Mouse (Mus musculus): Measurements from ENCODE around the gene Fam189a1. TPM values are rescaled to one million over a fixed set of nuclear protein-coding genes. Genes with fewer than 3 reads are reported as not detected.

The Fam189a1 gene
- polyA plus RNA-seq, 1 experiment, result 0.07 TPM

GRCm38 (mm10) chr7:64981511-64982235 lies 174.7 kb downstream of the Fam189a1 start:
- TF ChIP-seq MAX (IDR thresholded peaks at IDR 0.05), result no peak
- no peak for TF ChIP-seq FOSL1 (IDR thresholded peaks at IDR 0.05; ENCODE audit: insufficient read depth, low read length, poor library complexity, severe bottlenecking)
- TF ChIP-seq MYOD1 (IDR thresholded peaks at IDR 0.05; ENCODE audit: control insufficient read depth, insufficient read length, low read depth), result no peak
- no peak for TF ChIP-seq USF1 (IDR thresholded peaks at IDR 0.05; ENCODE audit: low read depth)
- no peak for TF ChIP-seq CEBPB (IDR thresholded peaks at IDR 0.05; ENCODE audit: low read depth)
- no peak for TF ChIP-seq CTCF (IDR thresholded peaks at IDR 0.05; ENCODE audit: control insufficient read depth, insufficient read depth, insufficient read length)
- no peak for TF ChIP-seq MYOG (IDR thresholded peaks at IDR 0.05; ENCODE audit: control insufficient read depth, extremely low read depth, insufficient read length)
- Histone ChIP-seq H3K4me3 (ENCODE audit: insufficient read depth, poor library complexity, severe bottlenecking) (no peak overlapping the region), H3K79me2 (ENCODE audit: control insufficient read depth, insufficient read depth) (no peaks in the 10 kb centered on the region), H3K79me3 (ENCODE audit: low read depth) (no peaks in the 10 kb centered on the region), H3K36me3 (ENCODE audit: control insufficient read depth, insufficient read depth) (no peaks in the 10 kb centered on the region), H3ac (ENCODE audit: control insufficient read depth, insufficient read length, low read depth) (no peak overlapping the region), H3K27me3 (ENCODE audit: control insufficient read depth, insufficient read depth, insufficient read length) (no peaks in the 10 kb centered on the region)

GRCm38 (mm10) chr7:64973590-64974262 lies 182.6 kb downstream of the Fam189a1 start:
- no peaks in the 10 kb centered on the region for H3K27me3 ChIP-seq (ENCODE audit: control insufficient read depth, insufficient read depth, insufficient read length)
- H3K79me3 ChIP-seq (ENCODE audit: low read depth), result no peaks in the 10 kb centered on the region
- no peaks in the 10 kb centered on the region for H3K36me3 ChIP-seq (ENCODE audit: control insufficient read depth, insufficient read depth)
- H3ac ChIP-seq (ENCODE audit: control insufficient read depth, insufficient read length, low read depth), result no peak overlapping the region
- H3K4me3 ChIP-seq (ENCODE audit: insufficient read depth, poor library complexity, severe bottlenecking), result no peak overlapping the region
- TF ChIP-seq MYOD1 (IDR thresholded peaks at IDR 0.05; ENCODE audit: control insufficient read depth, insufficient read length, low read depth), result no peak
- TF ChIP-seq FOSL1 (IDR thresholded peaks at IDR 0.05; ENCODE audit: insufficient read depth, low read length, poor library complexity, severe bottlenecking), result no peak
- H3K79me2 ChIP-seq (ENCODE audit: control insufficient read depth, insufficient read depth), result no peaks in the 10 kb centered on the region

- Histone ChIP-seq H3K79me2 (ENCODE audit: control insufficient read depth, insufficient read depth) (no peaks in the 10 kb centered on the region), H3K36me3 (ENCODE audit: control insufficient read depth, insufficient read depth) (no peaks in the 10 kb centered on the region), H3K79me3 (ENCODE audit: low read depth) (no peaks in the 10 kb centered on the region), H3K27me3 (ENCODE audit: control insufficient read depth, insufficient read depth, insufficient read length) (no peaks in the 10 kb centered on the region), H3ac (ENCODE audit: control insufficient read depth, insufficient read length, low read depth) (no peak overlapping the region), H3K4me3 (ENCODE audit: insufficient read depth, poor library complexity, severe bottlenecking) (no peak overlapping the region)
- no peak for TF ChIP-seq CEBPB (IDR thresholded peaks at IDR 0.05; ENCODE audit: low read depth)
- TF ChIP-seq CTCF (IDR thresholded peaks at IDR 0.05; ENCODE audit: control insufficient read depth, insufficient read depth, insufficient read length), result no peak
- no peak for TF ChIP-seq USF1 (IDR thresholded peaks at IDR 0.05; ENCODE audit: low read depth)
- no peak for TF ChIP-seq MYOG (IDR thresholded peaks at IDR 0.05; ENCODE audit: control insufficient read depth, extremely low read depth, insufficient read length)
- TF ChIP-seq MYOD1 (IDR thresholded peaks at IDR 0.05; ENCODE audit: control insufficient read depth, insufficient read length, low read depth), result no peak
- no peak for TF ChIP-seq FOSL1 (IDR thresholded peaks at IDR 0.05; ENCODE audit: insufficient read depth, low read length, poor library complexity, severe bottlenecking)
- TF ChIP-seq MAX (IDR thresholded peaks at IDR 0.05), result no peak
Observed at GRCm38 (mm10) chr7:64962128-64962527, 194.2 kb downstream of the Fam189a1 start.

GRCm38 (mm10) chr7:64959087-64959486 lies 197.3 kb downstream of the Fam189a1 start:
- Histone ChIP-seq H3K79me3 (ENCODE audit: low read depth) (no peaks in the 10 kb centered on the region), H3K79me2 (ENCODE audit: control insufficient read depth, insufficient read depth) (no peaks in the 10 kb centered on the region), H3K36me3 (ENCODE audit: control insufficient read depth, insufficient read depth) (no peaks in the 10 kb centered on the region), H3K4me3 (ENCODE audit: insufficient read depth, poor library complexity, severe bottlenecking) (no peak overlapping the region), H3ac (ENCODE audit: control insufficient read depth, insufficient read length, low read depth) (no peak overlapping the region), H3K27me3 (ENCODE audit: control insufficient read depth, insufficient read depth, insufficient read length) (peaks cover 8% of the 10 kb centered on the region)
- TF ChIP-seq USF1 (IDR thresholded peaks at IDR 0.05; ENCODE audit: low read depth) (no peak), CTCF (IDR thresholded peaks at IDR 0.05; ENCODE audit: control insufficient read depth, insufficient read depth, insufficient read length) (no peak), MYOD1 (IDR thresholded peaks at IDR 0.05; ENCODE audit: control insufficient read depth, insufficient read length, low read depth) (no peak), MYOG (IDR thresholded peaks at IDR 0.05; ENCODE audit: control insufficient read depth, extremely low read depth, insufficient read length) (no peak), CEBPB (IDR thresholded peaks at IDR 0.05; ENCODE audit: low read depth) (no peak), FOSL1 (IDR thresholded peaks at IDR 0.05; ENCODE audit: insufficient read depth, low read length, poor library complexity, severe bottlenecking) (no peak), MAX (IDR thresholded peaks at IDR 0.05) (no peak)

- no peaks in the 10 kb centered on the region for H3K79me3 ChIP-seq (ENCODE audit: low read depth)
- no peaks in the 10 kb centered on the region for H3K79me2 ChIP-seq (ENCODE audit: control insufficient read depth, insufficient read depth)
- TF ChIP-seq FOSL1 (IDR thresholded peaks at IDR 0.05; ENCODE audit: insufficient read depth, low read length, poor library complexity, severe bottlenecking) (no peak), MYOG (IDR thresholded peaks at IDR 0.05; ENCODE audit: control insufficient read depth, extremely low read depth, insufficient read length) (no peak), CEBPB (IDR thresholded peaks at IDR 0.05; ENCODE audit: low read depth) (no peak), USF1 (IDR thresholded peaks at IDR 0.05; ENCODE audit: low read depth) (no peak), MAX (IDR thresholded peaks at IDR 0.05) (no peak), MYOD1 (IDR thresholded peaks at IDR 0.05; ENCODE audit: control insufficient read depth, insufficient read length, low read depth) (no peak), CTCF (IDR thresholded peaks at IDR 0.05; ENCODE audit: control insufficient read depth, insufficient read depth, insufficient read length) (no peak)
- no peak overlapping the region for H3K4me3 ChIP-seq (ENCODE audit: insufficient read depth, poor library complexity, severe bottlenecking)
- no peak overlapping the region for H3ac ChIP-seq (ENCODE audit: control insufficient read depth, insufficient read length, low read depth)
- H3K27me3 ChIP-seq (ENCODE audit: control insufficient read depth, insufficient read depth, insufficient read length), result peaks cover 8% of the 10 kb centered on the region
- H3K36me3 ChIP-seq (ENCODE audit: control insufficient read depth, insufficient read depth), result no peaks in the 10 kb centered on the region
Observed at GRCm38 (mm10) chr7:64952181-64952580, 204.2 kb downstream of the Fam189a1 start.
